Mouse (Mus musculus) gonadal fat pad, adult 2 months (tissue): Measurements from ENCODE around the gene Gpr142. TPM values are rescaled to one million over a fixed set of nuclear protein-coding genes. Genes with fewer than 3 reads are reported as not detected.

Source experiments
- DNase-seq: peaks from one replicate; pipeline ENCODE4 v3.0.0-alpha.2; 2012; ENCODE audit warnings: low read depth
- polyA plus RNA-seq: library from polyadenylated mRNA; depleted of rRNA; stranded (reverse); fragments of >200 nt; gene quantifications from 2 replicates; pipeline ENCODE4 v1.2.3, GENCODE M21; 2012

Gene Gpr142
- polyA plus RNA-seq, 1 experiment: 0.90 TPM

DNA sequence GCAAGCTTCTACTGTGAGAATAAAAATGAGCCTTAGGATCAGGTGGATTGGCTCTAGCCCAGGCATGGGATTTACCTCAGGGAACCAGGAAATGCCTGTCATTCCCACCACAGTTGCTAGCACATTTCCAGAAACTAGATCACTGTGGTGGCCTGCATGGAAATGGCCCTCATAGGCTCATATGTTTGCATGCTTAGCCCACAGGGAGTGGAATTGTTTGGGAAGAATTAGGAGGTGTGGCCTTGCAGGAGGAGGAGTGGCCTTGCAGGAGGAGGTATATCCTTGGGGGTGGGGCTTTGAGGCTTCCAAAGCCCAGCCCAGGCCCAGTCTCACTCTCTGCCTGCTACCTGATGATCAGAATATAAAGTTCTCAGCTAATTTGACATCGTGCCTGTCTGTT lies 3.2 kb downstream of the Gpr142 start:
- DNase-seq: no peak

DNA sequence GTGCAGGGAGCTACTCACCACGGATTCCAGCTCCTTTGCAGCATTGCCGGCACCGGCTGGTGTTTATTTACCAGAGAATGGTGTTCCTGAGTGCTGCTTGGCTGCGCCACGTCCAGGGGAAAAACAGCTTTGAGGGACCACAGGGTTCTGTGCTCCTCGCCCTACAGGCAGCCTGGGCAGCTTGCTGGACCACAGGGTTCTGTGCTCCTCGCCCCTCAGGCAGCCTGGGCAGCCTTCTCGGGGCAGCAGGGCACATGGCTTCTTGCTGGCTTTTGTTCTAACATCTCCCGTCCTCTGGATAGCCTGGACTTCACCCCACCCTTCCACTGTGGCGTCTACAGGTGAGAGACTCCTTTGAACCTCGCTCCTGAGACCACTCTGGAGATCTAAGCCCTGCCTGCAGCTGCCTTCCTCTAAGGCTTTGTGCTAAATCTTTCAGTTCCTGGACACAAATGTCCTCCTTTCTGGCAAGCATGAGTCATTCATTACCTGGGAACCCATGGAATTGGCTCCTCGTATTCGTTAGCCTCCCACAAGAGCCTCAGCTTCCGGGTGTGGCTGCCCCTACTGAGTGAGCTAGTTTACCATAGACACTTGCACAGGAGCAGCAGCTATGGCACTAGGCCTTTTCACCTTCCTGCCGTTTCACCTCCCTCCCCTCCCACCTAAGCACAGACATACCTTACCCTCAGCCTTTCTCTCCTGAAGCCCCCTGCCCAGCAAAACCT lies 4.0 kb downstream of the Gpr142 start:
- no peak for DNase-seq

DNA sequence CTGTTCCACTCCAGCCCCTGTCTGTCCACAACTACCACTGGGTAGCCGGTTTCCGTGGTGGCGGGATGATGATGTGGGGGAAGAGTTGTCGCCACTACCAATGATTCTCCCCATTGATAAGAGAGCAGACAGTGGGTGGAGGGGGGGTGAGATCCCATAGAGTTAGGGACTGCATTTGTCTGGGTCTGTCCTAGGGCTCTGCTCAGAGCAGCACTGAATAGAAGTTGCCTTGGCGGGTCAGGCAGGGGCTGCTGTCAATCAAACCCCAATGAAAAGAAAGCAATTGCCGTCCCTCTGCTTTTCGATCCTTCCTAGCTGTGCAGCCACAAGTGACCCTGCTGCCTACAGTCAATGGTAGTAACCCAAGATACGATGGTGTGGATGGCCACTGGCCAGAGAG lies 5.3 kb downstream of the Gpr142 start:
- no peak for DNase-seq

DNA sequence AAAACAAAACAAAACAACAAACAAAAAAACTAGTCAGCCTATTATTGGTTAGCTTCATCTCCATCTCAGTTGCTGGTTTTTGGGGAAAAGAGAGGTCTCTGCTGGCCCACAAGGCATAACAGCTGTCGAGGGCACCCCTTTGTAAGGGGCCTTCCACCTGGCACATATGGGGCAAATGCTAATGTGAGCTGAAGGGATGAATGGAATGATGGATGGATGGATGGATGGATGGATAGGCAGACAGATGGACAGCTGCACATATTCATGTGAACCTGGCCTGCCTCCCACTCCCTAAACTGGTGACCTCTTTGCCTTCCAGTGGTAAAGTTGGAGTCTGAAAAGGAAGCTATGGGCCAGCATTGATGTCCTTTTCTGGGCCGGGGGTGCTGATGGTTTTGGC lies 8.3 kb downstream of the Gpr142 start:
- no peak for DNase-seq

DNA sequence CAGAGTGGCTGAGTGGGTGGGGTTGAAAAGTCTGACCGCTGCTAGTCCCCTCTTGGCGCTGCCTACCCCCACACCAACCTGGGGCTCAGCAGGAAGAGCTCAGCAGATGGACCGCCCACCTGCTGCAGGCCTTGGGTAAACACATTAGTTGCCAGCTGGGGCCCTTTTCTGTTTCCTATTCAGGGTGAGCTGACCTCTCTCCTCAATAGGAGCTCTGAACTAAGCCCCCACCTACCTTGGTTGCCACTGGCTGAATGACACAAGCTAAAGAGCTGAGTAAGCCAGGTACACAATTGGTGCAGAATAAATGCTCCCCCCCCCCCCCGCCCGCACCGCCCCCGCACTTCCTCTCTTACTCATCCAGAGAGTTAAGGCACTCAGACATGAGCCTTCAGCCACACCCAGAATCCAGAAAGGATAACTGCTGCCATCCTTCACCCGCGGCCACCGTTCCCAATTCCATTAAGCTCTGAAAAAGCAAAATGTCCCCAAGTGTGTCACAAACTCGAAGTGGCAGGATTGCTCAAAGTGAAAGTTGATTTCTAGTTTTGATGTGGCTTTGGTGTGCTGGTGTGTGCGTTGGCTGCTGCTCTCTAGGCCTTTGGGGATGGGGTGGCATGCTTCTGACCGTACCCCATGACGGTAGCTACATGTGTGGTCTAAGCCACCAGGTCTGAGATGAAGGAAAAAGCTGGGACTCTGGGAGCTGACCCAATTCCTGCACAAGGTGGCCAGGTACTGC lies 9.1 kb downstream of the Gpr142 start:
- no peak for DNase-seq

DNA sequence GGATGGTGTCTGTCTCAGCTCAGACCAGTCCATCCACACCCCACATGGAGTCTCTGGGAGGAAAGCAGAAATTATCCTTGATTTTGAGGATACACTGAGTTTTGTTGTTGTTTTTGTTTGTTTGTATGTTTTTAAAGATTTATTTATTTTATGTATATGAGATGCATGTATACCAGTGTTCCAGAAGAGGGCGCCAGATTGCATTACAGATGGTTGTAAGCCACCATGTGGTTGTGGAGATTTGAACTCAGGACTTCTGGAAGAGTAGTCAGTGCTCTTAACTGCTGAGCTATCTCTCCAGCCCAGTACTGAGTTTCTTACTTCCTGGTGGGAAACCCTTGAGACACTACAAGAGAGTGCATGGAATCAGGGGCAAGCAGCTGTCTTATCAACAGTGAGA lies 10.6 kb downstream of the Gpr142 start:
- no peak for DNase-seq

DNA sequence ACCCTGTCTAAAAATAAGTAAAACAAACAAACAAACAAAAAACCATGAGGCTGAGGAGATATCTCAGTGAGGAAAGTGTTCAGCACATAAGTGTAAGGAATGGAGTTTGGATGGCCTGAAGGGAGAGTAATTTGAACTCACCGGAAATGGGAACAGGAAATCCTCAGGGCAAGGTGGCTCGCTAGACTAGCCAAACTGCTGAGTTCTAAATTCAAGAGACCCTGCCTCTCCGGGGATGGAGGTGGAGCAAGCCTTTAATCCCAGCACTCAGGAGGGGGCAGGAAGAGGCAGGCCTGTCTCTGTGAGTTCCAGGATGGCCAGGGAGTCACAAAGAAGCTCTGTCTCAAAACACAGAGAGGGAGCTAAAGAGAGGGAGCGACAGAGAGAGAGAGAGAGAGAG lies 11.6 kb downstream of the Gpr142 start:
- DNase-seq: no peak

DNA sequence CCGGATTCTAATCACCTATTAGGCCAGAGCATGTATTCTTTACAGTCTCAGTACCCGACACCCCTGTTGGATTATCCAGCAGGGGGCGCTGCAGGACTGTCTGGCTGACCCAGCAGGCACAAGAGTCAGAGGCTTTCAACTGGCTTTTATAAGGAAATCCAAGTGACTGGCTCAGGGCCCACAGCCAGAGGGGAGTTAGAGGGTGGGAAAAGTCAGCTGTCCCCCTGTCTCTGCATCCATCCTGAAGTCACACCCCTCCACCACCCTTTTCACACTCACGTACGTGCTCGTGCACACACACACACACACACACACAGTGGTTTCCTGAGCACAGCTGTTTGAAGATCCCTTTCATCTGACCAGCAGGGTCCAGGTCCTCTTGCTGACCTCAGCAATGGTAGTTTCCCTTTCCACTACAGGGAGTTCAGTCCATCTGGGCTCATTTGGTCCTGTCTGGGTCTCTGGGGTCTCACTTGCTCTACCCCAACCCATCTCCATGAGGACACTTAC lies 14.1 kb downstream of the Gpr142 start:
- no peak for DNase-seq

DNA sequence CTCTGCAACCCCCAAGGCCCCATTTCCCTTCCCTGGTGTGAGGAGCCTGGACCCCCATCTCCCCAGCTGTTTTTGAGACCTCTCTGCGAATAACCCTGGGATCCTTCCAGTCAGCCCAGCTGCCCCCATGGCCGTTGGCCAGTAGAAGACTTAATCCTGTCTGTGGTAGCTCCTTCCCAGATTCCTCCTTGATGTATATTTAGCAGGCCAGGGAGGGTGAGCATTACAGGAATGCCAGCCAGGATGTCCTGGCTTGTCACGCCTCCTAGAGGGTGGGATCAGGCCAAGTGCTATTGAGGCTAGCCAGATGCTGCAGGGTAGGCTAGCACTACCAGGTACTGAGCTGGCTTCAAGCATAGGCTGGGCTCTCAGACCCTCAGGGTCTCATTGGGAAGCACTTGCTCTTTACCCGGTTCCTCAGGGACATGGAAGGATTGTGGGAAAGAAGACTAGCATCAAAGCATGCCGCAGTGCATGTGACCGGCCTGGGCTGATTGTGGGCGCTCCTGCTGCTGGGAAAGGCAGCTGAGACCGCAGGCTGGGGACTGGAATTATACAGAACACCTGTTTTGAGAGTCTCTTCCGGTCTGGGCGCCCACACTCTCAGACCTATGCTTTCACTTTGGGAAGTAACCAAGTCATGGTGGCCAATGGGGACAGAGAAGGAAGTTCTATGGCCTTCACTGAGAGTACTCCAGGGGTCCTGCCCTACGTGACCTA lies 16.3 kb downstream of the Gpr142 start:
- no peak for DNase-seq

DNA sequence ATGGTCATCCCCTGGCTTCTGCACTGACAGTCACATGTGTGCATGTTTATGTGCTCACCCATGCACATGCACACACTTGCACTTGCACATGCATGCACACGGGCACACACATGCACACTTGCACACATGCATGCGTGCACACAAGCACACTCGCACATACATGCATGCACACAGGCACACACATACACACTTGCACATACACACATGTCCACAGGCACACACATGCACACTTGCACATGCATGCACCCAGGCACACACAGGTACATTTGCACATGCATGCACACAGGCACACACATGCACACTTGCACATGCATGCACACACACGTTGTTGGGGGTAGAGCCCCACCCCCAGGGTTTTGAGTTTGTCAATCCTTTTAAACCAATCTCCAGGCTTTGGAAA lies 18.2 kb downstream of the Gpr142 start:
- DNase-seq: no peak

DNA sequence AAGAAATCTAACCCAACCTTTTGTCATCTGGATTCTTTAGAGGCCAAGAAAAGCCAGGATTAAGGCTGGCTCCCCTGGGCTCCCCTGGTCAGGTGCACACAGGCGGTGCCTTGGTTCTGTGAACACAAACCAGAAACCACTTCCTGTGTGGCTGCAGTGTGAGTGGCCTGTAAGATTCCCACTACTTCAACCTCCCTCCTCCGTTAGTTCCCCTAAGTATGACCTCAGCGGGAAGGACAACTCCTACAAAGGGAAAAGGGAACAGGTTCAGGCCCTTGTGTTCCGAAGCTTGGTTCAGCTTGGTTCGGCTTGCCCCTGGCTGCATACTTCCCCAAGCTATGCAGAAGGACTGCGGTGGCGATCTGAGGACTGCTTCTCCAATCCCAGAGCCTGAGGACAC lies 19.5 kb downstream of the Gpr142 start:
- no peak for DNase-seq

DNA sequence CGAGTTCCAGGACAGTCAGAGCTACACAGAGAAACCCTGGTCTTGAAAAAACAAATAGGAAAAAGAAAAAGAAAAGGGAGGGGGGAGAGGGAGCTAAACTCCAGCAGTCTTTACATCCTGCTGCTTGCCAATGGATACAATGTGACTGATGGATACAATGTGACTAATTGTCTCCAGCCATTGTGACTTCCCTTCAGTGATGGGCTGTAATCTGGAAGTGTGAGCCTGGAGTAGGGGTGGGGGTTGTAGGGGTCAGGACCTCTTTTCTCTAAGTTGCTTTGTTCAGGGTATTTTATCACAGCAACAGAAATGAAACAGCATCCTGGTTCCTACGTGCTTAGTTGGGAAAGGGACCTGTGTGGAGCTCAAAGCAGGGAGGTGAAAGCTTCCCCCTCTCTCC lies 20.4 kb downstream of the Gpr142 start:
- no peak for DNase-seq

DNA sequence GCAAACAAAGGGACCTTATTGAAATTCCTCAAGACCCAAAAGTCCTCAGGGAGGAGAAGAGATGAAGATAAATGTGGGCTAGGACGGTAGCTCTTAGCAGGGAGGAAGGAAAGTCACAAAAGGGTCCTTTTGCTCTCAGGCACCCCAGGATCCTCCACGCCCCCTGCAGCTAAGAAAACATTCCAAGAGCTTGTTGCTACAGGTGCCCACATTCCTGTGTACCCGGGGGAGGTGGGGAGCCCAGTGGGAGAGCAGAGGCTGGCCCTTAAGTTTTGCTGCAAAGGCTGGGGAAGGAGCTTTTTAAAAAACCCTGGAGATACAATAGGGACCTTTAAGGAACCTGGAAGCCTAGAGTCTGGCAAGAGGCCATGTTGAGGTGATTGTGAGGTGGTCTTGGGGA lies 21.7 kb downstream of the Gpr142 start:
- DNase-seq: no peak

DNA sequence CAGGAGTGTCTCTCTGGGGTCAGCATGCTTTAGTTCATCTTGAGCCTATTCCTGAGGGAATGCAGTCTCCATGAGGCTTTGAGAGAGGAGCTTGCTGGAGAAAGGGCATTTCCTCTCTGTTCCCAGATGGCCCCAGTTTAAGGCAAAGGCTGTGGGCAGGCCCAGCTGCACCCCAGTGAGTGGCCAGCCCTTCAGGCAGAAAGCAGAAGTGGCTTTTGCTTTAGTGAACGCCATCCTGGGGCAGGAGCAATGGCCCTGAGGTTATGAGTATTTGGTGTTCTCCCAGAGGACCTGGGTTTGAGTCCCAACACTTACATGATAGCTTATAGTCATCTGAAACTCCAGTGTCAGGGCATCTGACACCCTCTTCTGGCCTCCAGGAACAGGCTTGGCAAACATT lies 22.6 kb downstream of the Gpr142 start:
- no peak for DNase-seq

DNA sequence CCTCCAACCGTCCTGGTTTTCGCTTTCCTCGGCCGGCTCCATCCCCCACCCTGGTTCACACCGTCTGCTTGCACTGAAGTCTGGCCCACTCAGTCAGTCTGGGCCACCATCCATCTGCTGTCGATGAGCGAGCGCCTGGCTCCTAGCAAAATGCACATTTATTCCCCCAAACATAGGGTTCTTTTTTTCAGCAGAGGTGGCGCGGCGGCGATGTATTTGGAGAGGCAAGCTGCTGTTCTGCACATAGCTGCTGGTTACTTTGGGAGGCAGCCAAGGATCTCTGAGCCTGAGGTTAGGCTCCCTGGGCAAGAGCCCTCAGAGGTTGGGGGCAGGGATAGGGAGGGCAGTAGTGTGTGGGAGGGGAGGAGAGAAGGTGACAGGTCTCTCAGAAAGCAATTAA lies 24.0 kb downstream of the Gpr142 start:
- no peak for DNase-seq

DNA sequence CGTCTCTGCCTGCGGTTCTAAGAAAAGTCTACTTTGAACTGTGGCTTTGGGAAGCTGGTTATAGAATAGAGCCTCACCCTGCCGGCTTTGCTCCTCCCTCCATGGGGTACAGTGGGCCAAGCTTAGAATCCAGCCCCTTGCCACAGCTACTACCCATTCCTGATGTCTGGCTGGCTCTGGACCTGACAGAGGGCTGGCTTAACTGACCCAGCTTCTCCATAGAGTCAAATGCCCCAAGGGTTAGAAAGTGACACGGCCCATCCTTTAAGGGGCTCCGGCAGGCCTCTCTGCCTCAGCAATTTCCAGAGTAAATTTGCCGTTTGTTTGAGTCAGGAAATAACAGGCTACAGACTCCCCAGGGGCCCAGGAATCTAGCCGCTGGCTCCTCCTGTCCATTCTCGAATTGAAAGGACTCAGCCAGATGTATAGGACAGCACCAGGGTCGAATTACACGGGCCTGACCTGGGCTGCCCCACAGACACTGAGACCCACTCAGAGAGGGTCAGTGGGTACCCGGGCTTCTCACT lies 24.5 kb downstream of the Gpr142 start:
- no peak for DNase-seq

DNA sequence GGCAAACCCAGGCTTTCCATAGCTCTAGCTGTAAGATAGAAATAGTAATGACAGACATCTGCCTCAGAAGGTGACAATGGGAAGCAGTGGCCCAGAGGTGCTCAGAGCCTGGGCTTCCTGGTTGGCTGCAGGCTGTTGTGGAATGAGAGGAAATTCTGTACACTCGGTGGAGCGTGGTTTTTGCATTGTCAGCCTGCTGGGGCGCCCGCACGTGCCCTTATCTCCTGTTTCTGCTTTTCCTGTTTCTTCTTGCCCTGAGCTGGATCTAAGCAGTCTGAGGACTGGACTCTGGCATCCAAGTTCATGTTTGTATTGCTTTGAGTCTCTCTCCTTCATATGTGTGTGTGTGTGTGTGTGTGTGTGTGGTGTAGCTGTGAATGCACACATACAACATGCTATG lies 28.0 kb downstream of the Gpr142 start:
- DNase-seq: no peak

DNA sequence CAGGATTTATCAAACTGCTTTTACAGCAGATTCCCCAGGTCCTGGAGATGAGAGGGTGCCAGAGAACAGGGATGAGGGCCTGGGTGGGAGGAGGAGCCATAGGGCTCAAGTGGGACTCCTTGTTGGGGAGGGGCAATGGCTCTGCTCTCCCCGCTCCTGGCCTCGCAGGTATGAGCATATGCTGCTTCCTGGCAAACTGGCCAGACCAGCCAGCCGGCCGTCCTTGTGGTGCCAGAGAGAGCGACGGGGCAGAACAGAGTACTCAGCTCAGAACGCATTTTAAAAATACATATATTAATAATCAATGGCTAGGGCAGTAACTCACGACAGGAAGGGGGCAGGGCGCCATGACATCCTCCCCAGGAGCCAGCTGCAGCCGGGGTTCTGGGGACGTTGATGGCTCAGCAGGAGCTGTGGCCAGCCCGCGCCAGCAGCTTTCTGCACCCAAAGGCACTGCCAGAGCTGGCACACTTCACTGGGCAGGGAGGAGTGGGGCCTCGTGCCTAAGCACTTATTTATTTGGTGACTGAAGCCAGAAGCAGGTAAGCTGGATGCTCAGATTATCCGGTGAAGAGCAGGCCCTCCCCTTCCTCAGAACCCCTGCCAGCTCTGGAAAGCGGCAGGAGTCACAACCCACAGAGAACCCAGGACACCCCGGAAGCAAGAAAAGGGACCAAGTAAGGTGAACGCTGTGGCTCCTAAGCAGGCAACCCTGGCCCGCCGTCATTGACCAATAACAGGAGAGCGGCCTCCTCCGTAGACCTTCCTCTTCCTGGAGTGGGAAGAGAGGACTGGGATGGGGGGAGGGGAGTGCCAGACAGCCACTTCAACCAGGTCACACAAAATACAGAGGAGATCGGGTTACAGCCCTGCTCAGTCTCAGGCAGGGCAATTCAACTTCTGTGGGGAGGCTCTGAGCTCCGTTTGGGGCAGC lies 31.0 kb downstream of the Gpr142 start:
- DNase-seq: peak; percentile 27

DNA sequence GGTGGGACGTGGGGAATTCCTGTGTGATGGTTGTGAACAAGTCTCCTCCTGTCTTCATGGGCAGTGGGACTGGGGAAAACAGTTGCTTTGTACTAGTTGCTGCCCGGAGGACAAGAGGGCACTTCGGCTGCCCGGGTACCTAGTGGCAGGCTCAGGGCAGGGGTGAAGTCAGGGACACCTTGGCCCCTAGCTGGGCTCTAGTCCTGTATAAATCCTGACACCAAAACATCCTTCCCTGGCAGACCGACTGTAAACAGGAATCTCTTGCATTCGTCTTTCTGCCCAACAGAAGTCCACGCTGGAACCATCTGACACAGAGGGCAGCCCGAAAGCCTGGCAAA lies 31.7 kb downstream of the Gpr142 start:
- no peak for DNase-seq

DNA sequence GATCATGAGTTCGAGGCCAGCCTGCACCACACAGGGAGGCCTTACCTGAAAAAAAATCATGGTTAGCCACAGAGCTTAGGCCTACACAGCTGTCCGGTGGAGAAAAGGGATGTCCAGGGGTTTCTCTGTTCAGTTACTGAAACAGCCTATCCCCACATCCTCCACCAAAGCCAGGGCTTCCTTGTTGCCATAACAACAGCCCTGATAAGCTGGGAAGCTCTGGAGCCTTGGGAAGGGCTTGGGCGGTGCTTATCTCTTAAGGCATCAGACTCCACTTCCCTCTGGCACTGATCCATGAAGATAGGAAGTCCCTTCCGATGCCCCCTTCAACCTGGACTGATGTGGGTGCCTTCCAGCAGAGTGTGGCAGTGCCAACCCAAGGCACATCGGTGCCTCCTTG lies 34.4 kb downstream of the Gpr142 start:
- no peak for DNase-seq

DNA sequence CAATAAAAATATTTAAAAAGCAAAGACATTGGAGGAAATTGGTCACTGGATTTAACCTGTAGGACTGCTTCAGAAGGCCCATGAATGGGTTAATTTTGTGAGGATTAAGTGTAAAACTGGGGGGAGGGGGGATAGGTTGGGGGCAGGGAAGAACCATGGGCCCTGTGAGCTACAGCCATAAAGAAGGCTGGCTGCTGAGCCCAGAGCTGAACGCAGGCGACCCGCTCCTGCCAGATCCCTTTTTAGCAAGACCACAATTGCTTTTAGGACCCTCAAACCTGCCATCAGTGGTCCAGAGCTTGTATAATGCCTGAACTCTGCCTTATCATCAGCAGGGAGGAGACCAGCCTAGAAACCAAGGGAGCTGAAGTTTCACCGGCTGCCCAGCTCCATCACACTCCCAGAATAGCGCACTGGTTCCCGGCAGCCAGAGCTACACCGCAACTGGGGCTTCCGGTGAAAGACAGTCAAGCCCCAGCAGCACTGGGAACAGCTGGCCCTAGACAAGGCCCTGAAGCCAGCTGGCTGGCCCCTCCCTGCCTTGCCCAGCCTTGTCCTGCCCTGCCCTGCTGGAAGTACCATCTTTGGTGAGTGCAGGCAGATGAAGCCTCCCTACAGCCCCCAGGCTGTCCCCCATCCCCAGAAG lies 45.2 kb downstream of the Gpr142 start:
- no peak for DNase-seq
